8 mouse cellular contexts compared by ENCODE assay signal in the genomic region with DNA sequence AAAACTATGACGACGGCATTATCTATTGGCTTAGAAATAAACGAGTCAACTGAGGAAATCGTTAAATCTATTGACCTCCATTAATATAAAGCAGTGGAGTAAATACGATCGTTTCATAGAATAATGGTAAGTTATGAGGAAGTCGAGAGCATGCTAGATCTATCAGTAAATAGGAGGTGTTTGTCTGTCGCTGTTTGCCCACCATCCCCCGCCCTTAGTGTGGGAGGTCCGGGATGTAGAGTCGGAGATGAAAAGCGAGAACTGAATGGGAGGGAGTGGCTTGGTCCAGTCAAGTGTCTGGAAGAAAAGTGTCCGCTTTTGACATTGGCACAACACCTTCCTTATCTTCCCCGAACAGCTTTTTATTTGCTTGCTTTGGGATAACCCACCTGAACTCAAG. TPM values are rescaled to one million over a fixed set of nuclear protein-coding genes. Genes with fewer than 3 reads are reported as not detected.
DNase-seq lines count a peak whose midpoint lies in the region; ATAC-seq and TF ChIP-seq lines count a peak whose summit lies in the region.

A gene (plus strand): TSS at position 79 of the 400 bp plus-strand sequence.

- no peaks in the 10 kb centered on the region for H3K9me3 ChIP-seq in liver, embryonic 11.5 days (ENCODE audit: control insufficient read depth, low read length)
- H3K9me3 ChIP-seq in embryonic facial prominence, embryonic 14.5 days (ENCODE audit: control insufficient read depth, low read length): no peaks in the 10 kb centered on the region
- H3K9me3 ChIP-seq in hindbrain, postnatal 0 days (ENCODE audit: low read length): no peaks in the 10 kb centered on the region
- H3K9me3 ChIP-seq in midbrain, embryonic 16.5 days (replicated peaks; ENCODE audit: control insufficient read depth, low read length, poor library complexity, severe bottlenecking): no peaks in the 10 kb centered on the region

- H3K36me3 ChIP-seq in liver, embryonic 11.5 days (ENCODE audit: control insufficient read depth, insufficient read depth, low read length): no peaks in the 10 kb centered on the region
- H3K36me3 ChIP-seq in embryonic facial prominence, embryonic 14.5 days (ENCODE audit: control insufficient read depth, insufficient read depth, low read length): no peaks in the 10 kb centered on the region
- no peaks in the 10 kb centered on the region for H3K36me3 ChIP-seq in hindbrain, postnatal 0 days (ENCODE audit: insufficient read depth, low read length)
- H3K36me3 ChIP-seq in midbrain, embryonic 16.5 days (ENCODE audit: control insufficient read depth, insufficient read depth, low read length): no peaks in the 10 kb centered on the region
- no peaks in the 10 kb centered on the region for H3K36me3 ChIP-seq in thymus, adult 2 months (ENCODE audit: control insufficient read depth, insufficient read depth, low read length)

- no peak for TF ChIP-seq CTCF in hindbrain, postnatal 0 days (IDR thresholded peaks at IDR 0.05; ENCODE audit: low read depth)
- no peak for TF ChIP-seq CTCF in thymus, adult 2 months (IDR thresholded peaks at IDR 0.05; ENCODE audit: borderline replicate concordance, control insufficient read depth, extremely low read depth, insufficient read depth, low read length, poor library complexity)

- no peak for ATAC-seq in liver, embryonic 11.5 days (replicated peaks; ENCODE audit: low FRiP score)
- 0 out of 2 replicates have a peak, but pooled peaks have one; percentile 35 for ATAC-seq in embryonic facial prominence, embryonic 14.5 days (ENCODE audit: low read depth)
- peak; percentile 50; the same call in 1 of the 2 replicates for ATAC-seq in hindbrain, postnatal 0 days
- peak; percentile 48; the same call in 1 of the 2 replicates for ATAC-seq in midbrain, embryonic 16.5 days

- peaks cover 19% of the 10 kb centered on the region for H3K27me3 ChIP-seq in liver, embryonic 11.5 days (replicated peaks; ENCODE audit: control insufficient read depth, insufficient read depth, low read length)
- H3K27me3 ChIP-seq in embryonic facial prominence, embryonic 14.5 days (replicated peaks; ENCODE audit: control insufficient read depth, insufficient read depth, low read length): peaks cover 32% of the 10 kb centered on the region
- H3K27me3 ChIP-seq in hindbrain, postnatal 0 days (ENCODE audit: insufficient read depth, low read length): no peaks in the 10 kb centered on the region
- no peaks in the 10 kb centered on the region for H3K27me3 ChIP-seq in midbrain, embryonic 16.5 days (ENCODE audit: control insufficient read depth, insufficient read depth, low read depth, low read length)
- H3K27me3 ChIP-seq in thymus, adult 2 months (ENCODE audit: control insufficient read depth, insufficient read depth, low read length): no peaks in the 10 kb centered on the region

- H3K4me2 ChIP-seq in liver, embryonic 11.5 days: peak within 1 kb of the TSS; percentile 79
- peak within 1 kb of the TSS; percentile 94 for H3K4me2 ChIP-seq in embryonic facial prominence, embryonic 14.5 days (ENCODE audit: low read depth, low read length)
- H3K4me2 ChIP-seq in hindbrain, postnatal 0 days (ENCODE audit: low read depth, low read length): peak within 1 kb of the TSS; percentile 94
- H3K4me2 ChIP-seq in midbrain, embryonic 16.5 days (ENCODE audit: low read length): peak within 1 kb of the TSS; percentile 82

- no peak for TF ChIP-seq POLR2A in thymus, adult 2 months (IDR thresholded peaks at IDR 0.05; ENCODE audit: control insufficient read depth, extremely low read depth, insufficient read depth, low read length, poor library complexity)

- H3K27ac ChIP-seq in liver, embryonic 11.5 days (ENCODE audit: low read depth, low read length): no peak within 1 kb of the TSS
- H3K27ac ChIP-seq in embryonic facial prominence, embryonic 14.5 days (replicated peaks; ENCODE audit: low read depth, low read length): no peak within 1 kb of the TSS
- H3K27ac ChIP-seq in hindbrain, postnatal 0 days: peak within 1 kb of the TSS; percentile 82
- peak within 1 kb of the TSS; percentile 86 for H3K27ac ChIP-seq in midbrain, embryonic 16.5 days (ENCODE audit: low read length)
- H3K27ac ChIP-seq in thymus, adult 2 months (ENCODE audit: control insufficient read depth, insufficient read depth, low read length): no peak within 1 kb of the TSS

- H3K4me1 ChIP-seq in liver, embryonic 11.5 days (replicated peaks; ENCODE audit: control insufficient read depth, insufficient read depth, low read length): no peaks in the 10 kb centered on the region
- H3K4me1 ChIP-seq in embryonic facial prominence, embryonic 14.5 days (ENCODE audit: control insufficient read depth, insufficient read depth, low read length): peaks cover 4% of the 10 kb centered on the region; the same call in 1 of the 2 replicates
- no peaks in the 10 kb centered on the region for H3K4me1 ChIP-seq in hindbrain, postnatal 0 days (ENCODE audit: insufficient read depth, low read length)
- peaks cover 3% of the 10 kb centered on the region for H3K4me1 ChIP-seq in midbrain, embryonic 16.5 days (ENCODE audit: control insufficient read depth, insufficient read depth, low read length)
- no peaks in the 10 kb centered on the region for H3K4me1 ChIP-seq in thymus, adult 2 months (replicated peaks; ENCODE audit: control insufficient read depth, insufficient read depth, low read length)

- 15% methylated on average over 14 of the region's 14 CpGs for whole genome bisulfite sequencing in liver, embryonic 11.5 days
- 11% methylated on average over 14 of the region's 14 CpGs for WGBS in embryonic facial prominence, embryonic 14.5 days
- WGBS in hindbrain, postnatal 0 days: 5% methylated on average over 14 of the region's 14 CpGs
- 5% methylated on average over 14 of the region's 14 CpGs for WGBS in midbrain, embryonic 16.5 days
- 16% methylated on average over 14 of the region's 14 CpGs for WGBS in thymus, adult 2 months

- H3K4me3 ChIP-seq in liver, embryonic 11.5 days (ENCODE audit: low read depth, low read length): peak within 1 kb of the TSS; percentile 51
- peak within 1 kb of the TSS; percentile 56 for H3K4me3 ChIP-seq in embryonic facial prominence, embryonic 14.5 days (ENCODE audit: low read depth, low read length)
- H3K4me3 ChIP-seq in hindbrain, postnatal 0 days (ENCODE audit: low read length): peak within 1 kb of the TSS; percentile 73
- peak within 1 kb of the TSS; percentile 69 for H3K4me3 ChIP-seq in midbrain, embryonic 16.5 days (ENCODE audit: low read depth, low read length)
- H3K4me3 ChIP-seq in thymus, adult 2 months (ENCODE audit: control insufficient read depth, insufficient read depth, low read length): no peak within 1 kb of the TSS

- H3K9ac ChIP-seq in liver, embryonic 11.5 days (ENCODE audit: low read depth, low read length): no peak within 1 kb of the TSS
- H3K9ac ChIP-seq in embryonic facial prominence, embryonic 14.5 days (ENCODE audit: low read depth, low read length): peak within 1 kb of the TSS; percentile 66
- H3K9ac ChIP-seq in hindbrain, postnatal 0 days (replicated peaks; ENCODE audit: low read length): peak within 1 kb of the TSS; percentile 71
- peak within 1 kb of the TSS; percentile 87 for H3K9ac ChIP-seq in midbrain, embryonic 16.5 days (ENCODE audit: low read depth, low read length)

- DNase-seq in liver, embryonic 11.5 days (ENCODE audit: low spot score): no peak
- no peak for DNase-seq in liver
- no peak for DNase-seq in embryonic facial prominence, embryonic 14.5 days (ENCODE audit: low spot score)
- DNase-seq in hindbrain, postnatal 0 days (ENCODE audit: low spot score): peak; percentile 33
- no peak for DNase-seq in thymus, adult 2 months
- no peak for DNase-seq in cerebellum, postnatal 4 days (ENCODE audit: low spot score in 2 of 2)
- DNase-seq in ovary, adult 18-20 months (ENCODE audit: low spot score): no peak

RNA-seq across cellular contexts. Expression of the gene that starts here (rescaled TPM):
- polyA plus RNA-seq in liver, embryonic 11.5 days (2014; fragmentation: Nextera tagmentation; extraction: Ambion mirVana): 0.19 TPM in 1 of 2 replicates, not detected in the other
- polyA plus RNA-seq in embryonic facial prominence, embryonic 14.5 days (2014; fragmentation: Nextera tagmentation; extraction: Ambion mirVana): 1.3 and 1.4 TPM in 2 replicates
- total RNA-seq in hindbrain, postnatal 0 days (2014; rRNA removed): 11.8 and 13.5 TPM in 2 replicates
- polyA plus RNA-seq in hindbrain, postnatal 0 days (2015; fragmentation: Nextera tagmentation; extraction: Ambion mirVana): 9.7 and 12.3 TPM in 2 replicates
- polyA plus RNA-seq in midbrain, embryonic 16.5 days (2015; fragmentation: Nextera tagmentation; extraction: Ambion mirVana): 20.7 and 20.8 TPM in 2 replicates
- not detected in 2 replicates for polyA plus RNA-seq in thymus, adult 2 months (2012; rRNA removed)

Comparison
In these comparisons a context has a peak if more than half of its experiments do, and no peak if none do; other contexts are left out.
1. H3K27ac ChIP-seq: peak in hindbrain, postnatal 0 days (single experiment) and midbrain, embryonic 16.5 days (single experiment); none in liver, embryonic 11.5 days (single experiment), embryonic facial prominence, embryonic 14.5 days (single experiment) and thymus, adult 2 months (single experiment).
2. Peak in every context shown above with its lines, with median percentiles within 50 percentile points of each other: H3K4me2 ChIP-seq.